Mouse (Mus musculus): ENCODE measurements at regions not wholly inside any gene's neighbourhood (a gene's known extent, or its start where the extent isn't known, plus 50 kb on each side); places are given as distances from the start of the nearest gene placed in this dataset.
A peak's percentile ranks its signal among the peaks of the same experiment; 100 is the strongest.
"Not testable (repeated sequence)": the region's sequence is repeated elsewhere in the genome, so short reads cannot be mapped to it uniquely, and the experiment has no call there.

- DNase-seq (ENCODE audit: low spot score): no peak
Measured at GRCm38 (mm10) chr7:138758386-138758785, 87.5 kb upstream of the Ppp2r2d start.

- DNase-seq (ENCODE audit: low spot score): no peak
Measured at GRCm38 (mm10) chr7:138748442-138748841, 97.4 kb upstream of the Ppp2r2d start.

- DNase-seq (ENCODE audit: low spot score): no peak
Measured at GRCm38 (mm10) chr7:138746616-138747015, 99.3 kb upstream of the Ppp2r2d start.

GRCm38 (mm10) chr7:138742516-138742845, 103.4 kb upstream of the Ppp2r2d start:
- DNase-seq (ENCODE audit: low spot score): no peak

- DNase-seq (ENCODE audit: low spot score): no peak
Measured at GRCm38 (mm10) chr7:138741816-138742515, 103.9 kb upstream of the Ppp2r2d start.

GRCm38 (mm10) chr7:138734254-138734653, 111.6 kb upstream of the Ppp2r2d start:
- peak; percentile 5 for DNase-seq (ENCODE audit: low spot score)

GRCm38 (mm10) chr7:138724829-138725228, 121.0 kb upstream of the Ppp2r2d start:
- no peak for DNase-seq (ENCODE audit: low spot score)

GRCm38 (mm10) chr7:138719608-138720007, 126.3 kb upstream of the Ppp2r2d start:
- DNase-seq (ENCODE audit: low spot score): no peak

- no peak for DNase-seq (ENCODE audit: low spot score)
Measured at GRCm38 (mm10) chr7:138719115-138719514, 126.8 kb upstream of the Ppp2r2d start.

GRCm38 (mm10) chr7:138714731-138715130, 131.1 kb upstream of the Ppp2r2d start:
- DNase-seq (ENCODE audit: low spot score): no peak

- no peak for DNase-seq (ENCODE audit: low spot score)
Measured at GRCm38 (mm10) chr7:138708373-138708772, 137.5 kb upstream of the Ppp2r2d start.

GRCm38 (mm10) chr7:138699599-138699998, 146.3 kb upstream of the Ppp2r2d start:
- not testable (repeated sequence) for DNase-seq (ENCODE audit: low spot score)

GRCm38 (mm10) chr7:138682161-138682560, 163.7 kb upstream of the Ppp2r2d start:
- no peak for DNase-seq (ENCODE audit: low spot score)

GRCm38 (mm10) chr7:138680530-138680929, 165.3 kb upstream of the Ppp2r2d start:
- DNase-seq (ENCODE audit: low spot score): no peak

- DNase-seq (ENCODE audit: low spot score): peak; percentile 40
Measured at GRCm38 (mm10) chr7:138679575-138679974, 166.3 kb upstream of the Ppp2r2d start.

GRCm38 (mm10) chr7:138672959-138673358, 172.9 kb upstream of the Ppp2r2d start:
- no peak for DNase-seq (ENCODE audit: low spot score)

- no peak for DNase-seq (ENCODE audit: low spot score)
Measured at GRCm38 (mm10) chr7:138668337-138668736, 177.5 kb upstream of the Ppp2r2d start.

GRCm38 (mm10) chr7:138660124-138660523, 185.8 kb upstream of the Ppp2r2d start:
- no peak for DNase-seq (ENCODE audit: low spot score)

- no peak for DNase-seq (ENCODE audit: low spot score)
Measured at GRCm38 (mm10) chr7:138657521-138657920, 188.4 kb upstream of the Ppp2r2d start.

GRCm38 (mm10) chr7:138657076-138657475, 188.8 kb upstream of the Ppp2r2d start:
- DNase-seq (ENCODE audit: low spot score): no peak

- DNase-seq (ENCODE audit: low spot score): no peak
Measured at GRCm38 (mm10) chr7:138655940-138656339, 189.9 kb upstream of the Ppp2r2d start.

- DNase-seq (ENCODE audit: low spot score): no peak
Measured at GRCm38 (mm10) chr7:138650946-138651345, 194.9 kb upstream of the Ppp2r2d start.

GRCm38 (mm10) chr7:138647636-138648035, 198.2 kb upstream of the Ppp2r2d start:
- no peak for DNase-seq (ENCODE audit: low spot score)

- DNase-seq (ENCODE audit: low spot score): no peak
Measured at GRCm38 (mm10) chr7:138640492-138641165, 205.2 kb upstream of the Ppp2r2d start.

All from yolk sac, embryonic 10.5 days (tissue).